17 mouse cellular contexts compared by ENCODE assay signal in the genomic region with DNA sequence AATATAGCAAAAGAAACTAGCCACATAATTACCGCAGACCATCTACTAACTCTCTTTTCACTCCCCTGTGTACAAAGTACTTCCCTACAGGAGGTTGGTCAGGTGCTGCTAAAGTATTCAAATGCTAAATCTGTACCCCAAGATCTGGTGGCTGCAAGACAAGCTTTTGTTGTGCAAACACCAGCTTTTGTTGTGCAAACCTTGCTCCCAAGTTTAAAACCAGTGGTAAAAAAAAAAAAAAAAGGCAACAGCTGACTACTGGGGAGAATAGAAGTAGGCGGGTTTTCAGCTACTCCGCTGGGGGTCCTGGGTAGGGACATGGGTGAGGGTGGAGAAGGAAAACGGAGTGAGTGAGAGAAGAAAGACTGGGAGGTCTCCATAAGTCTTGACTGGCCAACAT. TPM values are rescaled to one million over a fixed set of nuclear protein-coding genes. Genes with fewer than 3 reads are reported as not detected.
A peak's percentile ranks its signal among the peaks of the same experiment; 100 is the strongest.
DNase-seq lines count a peak whose midpoint lies in the region; ATAC-seq and TF ChIP-seq lines count a peak whose summit lies in the region.
"Had no signal": no experiment of that assay in that cellular context is flagged by ENCODE, and none has a peak within 500 bp of the region (broad histone marks: within the 10 kb centered on the region; RNA-seq: fewer than 3 reads in every experiment).

No protein-coding gene starts in this region.

- no peaks in the 10 kb centered on the region for H3K36me3 ChIP-seq in midbrain, embryonic 11.5 days (ENCODE audit: control insufficient read depth, insufficient read depth, low read length)
- H3K36me3 ChIP-seq in midbrain, embryonic 10.5 days, result peaks cover 14% of the 10 kb centered on the region
- H3K36me3 ChIP-seq: embryonic facial prominence, embryonic 12.5 days; intestine, embryonic 15.5 days had no signal

- no peaks in the 10 kb centered on the region; the same call in 1 of the 2 replicates for H3K9me3 ChIP-seq in midbrain, embryonic 11.5 days (ENCODE audit: control insufficient read depth, low read length)
- H3K9me3 ChIP-seq in midbrain, embryonic 10.5 days (replicated peaks), result peaks cover 7% of the 10 kb centered on the region
- H3K9me3 ChIP-seq: embryonic facial prominence, embryonic 12.5 days; heart, embryonic 13.5 days; intestine, embryonic 15.5 days had no signal

- WGBS in cerebellum, adult 2 months, result 44% methylated on average over 4 of the region's 4 CpGs
- 26% methylated on average over 4 of the region's 4 CpGs for WGBS in midbrain, embryonic 11.5 days
- 18% methylated on average over 4 of the region's 4 CpGs for WGBS in midbrain, embryonic 10.5 days

- peak overlapping the region; percentile 50; the same call in 1 of the 2 replicates for H3K27ac ChIP-seq in cerebellum, adult 2 months (ENCODE audit: insufficient read depth, low read length)
- no peak overlapping the region for H3K27ac ChIP-seq in midbrain, embryonic 11.5 days (ENCODE audit: low read depth, low read length)
- no peak overlapping the region for H3K27ac ChIP-seq in midbrain, embryonic 10.5 days (replicated peaks)
- H3K27ac ChIP-seq: embryonic facial prominence, embryonic 12.5 days; heart, embryonic 13.5 days; hindbrain, embryonic 10.5 days; intestine, embryonic 15.5 days; kidney, postnatal 0 days had no signal

- H3K27me3 ChIP-seq in cerebellum, adult 2 months (ENCODE audit: control insufficient read depth, insufficient read depth, low read length), result no peaks in the 10 kb centered on the region
- H3K27me3 ChIP-seq in midbrain, embryonic 11.5 days (ENCODE audit: control insufficient read depth, insufficient read depth, low read length), result no peaks in the 10 kb centered on the region
- H3K27me3 ChIP-seq in midbrain, embryonic 10.5 days (ENCODE audit: low read depth, poor library complexity, severe bottlenecking), result no peaks in the 10 kb centered on the region
- H3K27me3 ChIP-seq: embryonic facial prominence, embryonic 12.5 days; heart, embryonic 13.5 days; intestine, embryonic 15.5 days had no signal

- ATAC-seq in midbrain, embryonic 11.5 days (ENCODE audit: low FRiP score), result peak; percentile 71; the same call in 1 of the 2 replicates
- peak; percentile 87 for ATAC-seq in granulocyte monocyte progenitor cell, adult 5-6 weeks (replicated peaks; ENCODE audit: poor library complexity, severe bottlenecking)
- ATAC-seq: intestine, embryonic 15.5 days had no signal

- H3K9ac ChIP-seq in midbrain, embryonic 11.5 days (ENCODE audit: low read length), result no peak overlapping the region
- H3K9ac ChIP-seq: embryonic facial prominence, embryonic 12.5 days; heart, embryonic 13.5 days; intestine, embryonic 15.5 days had no signal

- no peak for TF ChIP-seq POLR2A in cerebellum, adult 2 months (IDR thresholded peaks at IDR 0.05; ENCODE audit: borderline replicate concordance, insufficient read depth, low read length)

- no peak overlapping the region for H3K4me2 ChIP-seq in midbrain, embryonic 11.5 days
- H3K4me2 ChIP-seq: embryonic facial prominence, embryonic 12.5 days; heart, embryonic 13.5 days; intestine, embryonic 15.5 days; liver, embryonic 11.5 days had no signal

- peaks cover 12% of the 10 kb centered on the region for H3K4me1 ChIP-seq in cerebellum, adult 2 months (ENCODE audit: control insufficient read depth, insufficient read depth, low read length)
- peaks cover 12% of the 10 kb centered on the region for H3K4me1 ChIP-seq in midbrain, embryonic 11.5 days (ENCODE audit: control insufficient read depth, insufficient read depth, low read length)
- peaks cover 18% of the 10 kb centered on the region for H3K4me1 ChIP-seq in midbrain, embryonic 10.5 days
- H3K4me1 ChIP-seq: intestine, embryonic 15.5 days had no signal

- DNase-seq in cerebellum, adult 2 months, result no peak
- no peak for DNase-seq in cerebellum, adult 11 months
- DNase-seq in midbrain, embryonic 11.5 days (ENCODE audit: low spot score, missing footprints), result no peak
- no peak for DNase-seq in midbrain, embryonic 10.5 days (ENCODE audit: low spot score)
- DNase-seq in ES-CJ7 (ENCODE audit: low read depth, low spot score) (peak; percentile 98), adipocyte (ENCODE audit: low spot score) (no peak)
- DNase-seq in layer of hippocampus, postnatal 14 days (ENCODE audit: low spot score in 2 of 2), result no peak
- DNase-seq: adrenal gland, postnatal 25 days; right cerebral cortex, postnatal 25 days; thymus, postnatal 14 days had no signal

- no peak for TF ChIP-seq CTCF in cerebellum, adult 2 months (IDR thresholded peaks at IDR 0.05; ENCODE audit: borderline replicate concordance, insufficient read depth, low read depth, low read length)

- H3K4me3 ChIP-seq in cerebellum, adult 2 months (replicated peaks; ENCODE audit: insufficient read depth, low read depth, low read length), result no peak overlapping the region
- no peak overlapping the region for H3K4me3 ChIP-seq in midbrain, embryonic 11.5 days (ENCODE audit: low read depth, low read length)
- no peak overlapping the region for H3K4me3 ChIP-seq in midbrain, embryonic 10.5 days
- H3K4me3 ChIP-seq: embryonic facial prominence, embryonic 12.5 days; heart, embryonic 13.5 days; hindbrain, embryonic 10.5 days; intestine, embryonic 15.5 days had no signal

RNA-seq across cellular contexts. Expression of a gene that starts 19.1 kb away (rescaled TPM):
- 88.1 and 99.3 TPM in 2 replicates for polyA plus RNA-seq in cerebellum, adult 2 months (2012; rRNA removed)
- polyA plus RNA-seq in midbrain, embryonic 11.5 days (2014; fragmentation: Nextera tagmentation; extraction: Ambion mirVana), result 145 and 148 TPM in 2 replicates
- 110 and 116 TPM in 2 replicates for polyA plus RNA-seq in midbrain, embryonic 10.5 days (2016; fragmentation: Nextera tagmentation; extraction: Ambion mirVana)
- 83.5 and 98.9 TPM in 2 replicates for total RNA-seq in granulocyte monocyte progenitor cell, adult 5-6 weeks (2014; fragmentation: Nextera tagmentation)
- total RNA-seq in granulocyte monocyte progenitor cell, adult 5-6 weeks (2017), result 108 and 117 TPM in 2 replicates
- total RNA-seq in layer of hippocampus, postnatal 14 days (2021), result 10 to 100 TPM; 69.2 to 69.3 TPM
